Mouse (Mus musculus): ENCODE measurements around the gene Dlx5.
A peak's percentile ranks its signal among the peaks of the same experiment; 100 is the strongest.

Gene Dlx5

GRCm38 (mm10) chr6:6881638-6882190 lies at the start of gene Dlx5:
Gene Dlx5, minus strand, starts transcription at chr6:6882085.
- DNase-seq = no peak

GRCm38 (mm10) chr6:6931507-6931906 lies 49.6 kb upstream of the Dlx5 start:
- DNase-seq = no peak

DNA sequence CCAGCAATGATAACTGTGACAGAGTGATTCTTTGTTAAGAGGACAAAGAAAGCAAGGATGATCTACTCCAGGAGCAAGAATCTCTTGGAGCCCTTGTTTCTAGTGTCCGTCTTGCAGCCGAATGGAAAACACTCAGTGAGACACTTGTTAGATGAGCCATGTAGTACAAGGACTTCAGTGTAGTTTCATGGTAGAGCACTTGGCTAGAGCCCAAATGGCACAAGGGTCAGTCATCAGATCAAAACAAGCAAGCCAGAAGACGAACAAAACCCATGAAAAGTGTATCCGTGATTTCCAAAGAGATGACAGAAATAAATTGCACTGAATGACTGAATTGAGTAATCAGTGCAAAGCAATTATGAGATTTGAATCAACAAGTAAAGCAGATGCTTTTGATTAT lies 48.9 kb upstream of the Dlx5 start:
- DNase-seq = no peak

- no peak for DNase-seq
These were observed 43.4 kb upstream of the Dlx5 start for GRCm38 (mm10) chr6:6925264-6925663.

- DNase-seq = no peak
These were observed 35.4 kb upstream of the Dlx5 start for GRCm38 (mm10) chr6:6917334-6917733.

GRCm38 (mm10) chr6:6915526-6915915 lies 33.6 kb upstream of the Dlx5 start:
- no peak for DNase-seq

DNA sequence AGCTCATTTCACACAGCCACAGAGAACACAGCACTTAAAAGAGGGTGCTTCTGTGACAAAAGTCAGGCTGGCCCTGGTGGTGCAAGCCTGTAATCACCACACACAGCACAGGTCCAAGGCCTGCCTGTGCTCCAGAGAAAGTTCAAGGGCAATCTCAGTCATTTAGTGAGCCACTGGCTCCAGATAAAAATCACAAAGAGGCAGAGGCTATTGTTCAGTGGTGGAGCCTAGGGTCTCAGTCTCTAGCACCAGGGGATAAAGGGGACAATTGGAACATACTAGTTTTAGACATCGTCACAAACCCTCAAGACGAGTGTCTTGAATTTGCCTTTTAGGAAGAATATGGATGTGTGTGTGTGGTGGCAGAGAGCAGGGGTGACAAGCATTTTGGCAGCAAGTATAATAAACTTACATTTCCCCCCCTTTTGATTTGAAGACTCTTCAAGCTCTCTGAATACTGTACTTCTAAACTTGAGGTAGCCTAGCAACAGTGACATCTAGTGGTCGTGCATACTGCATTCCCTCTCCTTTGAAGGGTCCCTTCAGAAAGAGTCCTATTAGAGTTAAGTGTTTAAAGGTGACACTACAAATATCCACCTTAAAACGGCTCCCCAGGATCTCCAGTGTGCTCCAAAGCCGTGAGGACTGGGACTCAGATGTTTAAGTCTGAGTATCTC lies 33.1 kb upstream of the Dlx5 start:
- peak; percentile 38 for DNase-seq

DNA sequence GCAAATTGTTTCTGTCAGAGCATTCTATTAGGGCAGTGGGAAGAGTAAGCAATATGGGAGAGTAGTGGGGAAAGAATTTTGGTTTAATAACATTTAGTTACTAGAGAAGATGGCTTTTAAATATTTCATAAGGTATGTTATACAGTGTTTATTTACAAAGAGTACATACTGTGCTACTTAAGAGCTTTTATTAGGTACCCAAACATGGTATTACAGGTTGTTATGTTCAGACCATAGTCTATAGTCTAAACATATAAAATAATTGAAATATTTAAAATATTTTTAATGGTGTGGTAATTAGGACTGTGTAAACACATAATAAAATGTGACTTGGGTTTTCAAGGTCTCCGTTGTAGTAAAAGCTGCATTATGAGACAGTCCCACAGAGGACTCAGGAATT lies 32.4 kb upstream of the Dlx5 start:
- DNase-seq = no peak

- DNase-seq = no peak
These were observed 27.7 kb upstream of the Dlx5 start for GRCm38 (mm10) chr6:6909586-6909985.

DNA sequence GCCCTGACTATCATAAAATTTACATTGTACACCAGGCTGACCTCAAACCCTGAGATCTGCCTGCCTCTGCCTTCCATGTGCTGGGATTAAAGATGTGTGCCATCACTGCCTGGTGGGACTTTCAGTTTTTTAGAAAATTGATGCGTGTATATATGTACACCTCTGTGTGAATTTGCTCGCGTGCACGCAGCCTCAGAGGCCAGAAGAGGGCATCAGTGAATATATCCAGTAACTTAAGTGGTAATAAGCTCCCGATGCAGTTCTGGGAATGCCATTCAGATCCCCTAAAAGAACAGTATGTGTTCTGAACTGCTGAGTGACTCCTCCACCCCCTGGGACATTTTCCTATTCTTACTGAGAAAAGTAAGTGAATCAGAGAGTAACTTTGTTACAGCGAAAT lies 8.2 kb upstream of the Dlx5 start:
- no peak for DNase-seq

DNA sequence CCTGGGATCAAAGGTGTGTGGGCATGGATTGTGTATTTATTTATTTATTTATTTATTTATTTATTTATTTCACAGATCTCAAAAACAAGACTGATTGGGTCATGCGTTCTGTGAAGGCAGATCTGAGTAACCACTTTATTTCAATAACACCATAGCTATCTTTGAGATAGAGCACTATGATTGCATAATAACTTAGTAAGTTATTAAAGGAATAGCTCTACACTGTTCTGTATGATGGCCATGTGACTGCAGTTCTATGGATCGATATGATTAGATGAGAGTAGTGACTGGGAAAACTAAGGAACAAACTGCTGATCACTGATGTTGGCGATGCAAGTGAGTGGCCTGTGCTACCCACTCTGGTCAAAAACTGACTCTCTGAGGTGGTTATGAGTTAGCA lies 4.3 kb upstream of the Dlx5 start:
- DNase-seq = no peak

- DNase-seq = peak; percentile 75
These were observed 3.0 kb upstream of the Dlx5 start for GRCm38 (mm10) chr6:6884897-6885296.

- no peak for DNase-seq
These were observed 447 bp upstream of the Dlx5 start for GRCm38 (mm10) chr6:6882266-6882797.

DNA sequence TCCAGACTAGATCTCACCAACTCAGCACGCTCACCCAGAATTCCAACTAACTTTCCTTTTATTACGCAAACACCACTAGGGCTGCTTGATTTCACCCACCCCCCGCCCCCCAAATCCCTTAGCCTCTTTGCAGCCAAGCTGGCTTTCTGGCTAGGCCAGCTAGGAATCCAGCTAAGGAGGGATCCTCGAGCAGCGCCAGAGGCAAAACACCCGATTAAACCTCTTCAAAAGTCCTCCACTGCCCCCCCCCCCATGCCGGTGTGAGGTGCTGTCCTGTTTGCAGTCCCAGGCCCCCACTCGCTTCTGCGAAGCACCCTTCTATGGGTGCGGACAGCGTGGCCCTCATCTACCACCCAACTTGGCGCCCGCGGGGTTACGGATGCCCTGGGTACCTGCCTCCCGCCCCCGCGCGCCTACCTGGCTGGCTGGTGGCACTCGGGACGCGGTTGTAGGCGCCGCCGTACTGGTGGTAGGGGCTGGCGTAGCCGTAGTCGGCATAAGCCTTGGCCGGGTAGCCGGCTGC lies 709 bp downstream of the Dlx5 start:
- DNase-seq = no peak

DNA sequence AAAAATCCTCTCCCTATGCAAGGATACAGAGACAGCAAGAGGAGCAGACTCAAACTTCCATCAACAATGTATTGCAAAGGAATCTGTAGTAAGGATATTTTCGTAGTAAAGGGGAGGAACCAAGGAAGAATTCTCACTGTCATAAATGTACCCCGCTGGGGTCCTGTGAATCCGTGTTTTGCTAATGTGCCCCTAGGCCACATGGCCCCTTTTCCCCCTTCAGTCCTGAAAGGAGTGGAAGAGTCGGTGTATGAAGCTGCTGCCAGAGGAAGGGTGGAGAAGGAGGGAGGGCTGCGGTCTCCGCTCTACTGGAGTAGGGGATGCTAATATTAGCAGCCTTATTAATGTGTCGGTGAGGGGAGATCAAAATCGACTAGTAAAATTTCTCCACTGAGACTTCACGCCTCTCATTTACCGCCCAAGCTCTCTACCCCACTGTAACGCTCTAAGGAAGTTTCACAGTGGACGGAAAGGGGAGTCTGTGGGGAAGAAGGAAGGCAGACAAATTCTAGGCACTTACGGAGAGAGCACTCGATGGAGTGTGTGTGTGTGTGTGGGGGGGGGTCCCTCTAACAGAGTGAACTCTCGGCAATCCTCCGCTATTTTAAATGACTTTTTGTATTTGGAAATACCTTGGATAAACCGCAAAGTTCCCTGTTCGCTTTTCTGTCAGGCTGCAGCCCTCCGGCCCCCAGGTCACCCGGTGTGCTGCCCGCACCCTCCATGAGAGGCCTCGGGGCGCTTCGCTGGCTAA lies 1.3 kb downstream of the Dlx5 start:
- no peak for DNase-seq

GRCm38 (mm10) chr6:6879371-6880325 lies 2.2 kb downstream of the Dlx5 start:
- no peak for DNase-seq

- DNase-seq = no peak
These were observed 3.0 kb downstream of the Dlx5 start for GRCm38 (mm10) chr6:6878841-6879291.

GRCm38 (mm10) chr6:6877981-6878840 lies 3.7 kb downstream of the Dlx5 start:
- DNase-seq = no peak

DNA sequence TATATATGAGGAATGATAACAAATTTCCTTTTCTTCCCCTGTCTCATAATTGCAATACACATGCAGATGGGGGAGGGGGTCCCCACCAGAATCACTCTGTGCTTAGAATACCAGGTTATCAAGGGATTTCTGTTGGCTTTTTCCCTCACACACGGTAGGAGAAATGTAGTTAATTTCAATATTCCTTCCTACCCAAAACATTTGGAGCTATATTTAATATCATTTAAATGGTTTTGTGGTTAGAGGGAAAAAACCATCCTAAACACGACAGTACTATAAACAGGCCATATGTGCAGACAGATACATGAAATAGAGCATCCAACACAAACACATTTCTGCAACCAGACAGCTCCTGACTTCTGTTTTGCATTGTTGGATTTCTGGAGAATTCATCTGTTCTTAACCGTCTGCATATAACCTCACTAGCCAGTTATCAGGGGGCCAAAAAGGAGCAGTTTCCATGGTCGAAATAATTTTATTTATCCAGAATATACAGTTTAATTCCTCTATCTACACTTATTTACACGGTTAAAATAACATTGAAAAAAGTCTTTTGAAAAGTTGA lies 4.5 kb downstream of the Dlx5 start:
- no peak for DNase-seq

DNA sequence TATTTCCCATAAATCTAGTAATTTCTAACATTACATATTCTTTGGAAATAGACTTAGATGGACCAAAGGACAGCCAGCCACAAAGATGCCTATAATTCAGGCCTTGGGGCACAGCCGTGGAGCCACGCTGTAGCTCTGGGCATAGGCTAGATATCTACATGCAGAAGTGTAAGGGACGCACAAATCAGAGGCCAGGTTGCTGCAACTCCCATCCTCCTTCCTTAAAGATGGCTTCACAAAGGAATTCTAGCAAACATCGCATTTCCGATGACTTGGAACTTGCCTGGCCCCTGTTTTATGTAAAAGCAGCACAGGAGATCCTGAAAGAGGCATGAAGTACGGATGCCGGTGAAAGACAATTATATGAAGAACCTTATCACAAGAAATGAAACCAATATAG lies 5.2 kb downstream of the Dlx5 start:
- DNase-seq = no peak

GRCm38 (mm10) chr6:6876231-6876630 lies 5.7 kb downstream of the Dlx5 start:
- DNase-seq = no peak

Measured in thymus, postnatal 4 days (tissue).